Mouse (Mus musculus) spleen, adult 2 months (tissue): Measurements from ENCODE around the gene Synpo2. TPM values are rescaled to one million over a fixed set of nuclear protein-coding genes. Genes with fewer than 3 reads are reported as not detected.
"Not testable (repeated sequence)": the region's sequence is repeated elsewhere in the genome, so short reads cannot be mapped to it uniquely, and the experiment has no call there.

Experiments used
- DNase-seq, 2 experiments: peaks; one replicate each; pipeline versions ENCODE4 v3.0.0 to v3.0.0-alpha.2; 2012 to 2021; ENCODE audit warnings: low spot score in 2 of 2, low read depth in 1 of 2
- H3K27ac ChIP-seq: fragments of 200-500 bp; 2 replicates; pipeline ENCODE4 v1.5.1; 2012; ENCODE audit warnings: low read length, inconsistent platforms; ENCODE audit not compliant: insufficient read depth
- H3K27me3 ChIP-seq: fragments of 200-500 bp; 2 replicates; pipeline ENCODE4 v1.6.1; 2012; ENCODE audit warnings: mild to moderate bottlenecking, moderate library complexity, low read length, inconsistent platforms; ENCODE audit not compliant: control insufficient read depth, insufficient read depth
- H3K36me3 ChIP-seq: fragments of 200-500 bp; 2 replicates; pipeline ENCODE4 v1.6.1; 2012; ENCODE audit warnings: mild to moderate bottlenecking, low read length, inconsistent platforms; ENCODE audit not compliant: control insufficient read depth, insufficient read depth
- H3K4me1 ChIP-seq: fragments of 200-500 bp; 2 replicates; pipeline ENCODE4 v1.6.1; 2011; ENCODE audit warnings: inconsistent platforms; ENCODE audit not compliant: control insufficient read depth, insufficient read depth, insufficient read length
- H3K4me3 ChIP-seq: fragments of 200-500 bp; 2 replicates; pipeline ENCODE4 v1.5.1; 2011; ENCODE audit warnings: mild to moderate bottlenecking, inconsistent platforms; ENCODE audit not compliant: insufficient read depth, insufficient read length; ENCODE audit errors: extremely low read depth
- CTCF ChIP-seq: fragments of 200-500 bp; IDR thresholded peaks from 2 replicates; pipeline ENCODE4 v1.5.1; 2011; ENCODE audit warnings: mild to moderate bottlenecking, inconsistent platforms; ENCODE audit not compliant: insufficient read depth, insufficient read length, insufficient replicate concordance; ENCODE audit errors: extremely low read depth
- POLR2A ChIP-seq: fragments of 200-500 bp; IDR thresholded peaks from 2 replicates; pipeline ENCODE4 v1.6.1; 2011; ENCODE audit warnings: low read depth, low read length, inconsistent platforms
- WGBS: fragments of 180-500 bp; shearing (Covaris S2); methylation state at CpG from one replicate; pipeline ENCODE4 v1.1.7; 2018; 5-methylcytosine and 5-hydroxymethylcytosine counted together
- polyA plus RNA-seq: library from polyadenylated mRNA; depleted of rRNA; stranded (reverse); fragments of >200 nt; gene quantifications from 2 replicates; pipeline ENCODE4 v1.2.3, GENCODE M21; 2012

Synpo2 gene
- polyA plus RNA-seq, 1 experiment, result 7.8 TPM

DNA sequence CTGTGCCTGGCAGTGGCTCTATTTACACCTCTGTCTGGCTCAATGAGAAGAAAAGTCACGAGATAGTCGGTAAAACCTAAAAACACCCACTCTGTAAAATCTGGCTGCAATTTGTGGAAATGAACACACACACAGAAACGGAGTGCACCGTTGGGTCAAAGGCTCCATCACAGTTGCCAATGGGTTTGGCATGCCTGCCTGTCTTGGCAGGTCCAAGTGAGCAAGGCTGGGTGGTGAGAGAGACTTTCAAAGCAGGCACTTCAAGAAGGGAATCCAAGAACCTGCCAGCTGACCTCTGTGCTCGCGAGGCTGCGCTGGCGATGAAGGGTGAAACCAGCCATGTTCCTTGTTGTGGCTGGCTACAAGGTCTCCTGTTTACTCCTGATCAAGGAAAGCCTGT, 107.2 kb downstream of the Synpo2 start:
- no peaks in the 10 kb centered on the region for H3K36me3 ChIP-seq
- no peak for DNase-seq
- no peak overlapping the region for H3K27ac ChIP-seq
- no peak for TF ChIP-seq CTCF
- no peak for TF ChIP-seq POLR2A
- WGBS, result 88% methylated on average over 8 of the region's 8 CpGs
- no peaks in the 10 kb centered on the region for H3K27me3 ChIP-seq
- H3K4me1 ChIP-seq, result no peaks in the 10 kb centered on the region
- H3K4me3 ChIP-seq, result no peak overlapping the region

DNA sequence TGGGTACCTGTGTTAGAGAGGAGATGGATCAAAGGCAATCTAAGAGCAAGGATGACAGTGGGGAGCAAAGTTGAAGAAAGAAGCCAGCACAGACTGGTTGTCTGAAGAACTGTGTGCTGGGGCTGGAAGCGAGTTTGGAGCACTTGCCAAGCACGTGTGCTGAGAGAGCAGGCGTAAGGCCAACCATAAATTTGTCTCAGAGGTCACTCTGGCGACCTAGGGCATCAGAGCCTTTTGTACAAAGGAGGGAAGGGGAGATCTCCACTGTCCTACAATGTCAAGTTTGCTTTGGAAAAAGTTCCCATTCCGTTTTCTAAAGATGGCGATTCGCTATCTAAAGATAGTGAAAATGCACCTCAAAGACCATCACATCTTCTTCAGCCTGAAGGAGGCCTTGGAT, 107.9 kb downstream of the Synpo2 start:
- no peaks in the 10 kb centered on the region for H3K4me1 ChIP-seq
- H3K27me3 ChIP-seq, result no peaks in the 10 kb centered on the region
- 87% methylated on average over 7 of the region's 7 CpGs for WGBS
- DNase-seq, result no peak
- H3K4me3 ChIP-seq, result no peak overlapping the region
- TF ChIP-seq CTCF (no peak), POLR2A (no peak)
- no peaks in the 10 kb centered on the region for H3K36me3 ChIP-seq
- H3K27ac ChIP-seq, result no peak overlapping the region

DNA sequence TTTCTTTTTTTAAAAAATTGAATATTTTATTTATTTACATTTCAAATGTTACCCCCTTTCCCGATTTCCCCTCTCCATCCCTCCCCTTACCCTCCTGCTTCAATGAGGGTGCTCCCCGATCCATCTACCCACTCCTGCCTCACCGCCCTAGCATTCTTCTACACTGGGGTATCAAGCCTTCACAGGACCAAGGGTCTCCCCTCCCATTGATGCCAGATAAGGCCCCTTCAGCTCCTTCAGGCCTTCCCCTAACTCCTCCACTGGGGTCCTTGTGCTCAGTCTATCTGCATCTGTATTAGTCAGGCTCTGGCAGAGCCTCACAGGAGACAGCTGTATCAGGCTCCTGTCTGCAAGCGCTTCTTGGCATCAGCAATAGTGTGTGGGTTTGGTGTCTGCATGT, 109.2 kb downstream of the Synpo2 start:
- not testable (repeated sequence) for H3K27me3 ChIP-seq
- 88% methylated on average over 4 of the region's 4 CpGs for WGBS

DNA sequence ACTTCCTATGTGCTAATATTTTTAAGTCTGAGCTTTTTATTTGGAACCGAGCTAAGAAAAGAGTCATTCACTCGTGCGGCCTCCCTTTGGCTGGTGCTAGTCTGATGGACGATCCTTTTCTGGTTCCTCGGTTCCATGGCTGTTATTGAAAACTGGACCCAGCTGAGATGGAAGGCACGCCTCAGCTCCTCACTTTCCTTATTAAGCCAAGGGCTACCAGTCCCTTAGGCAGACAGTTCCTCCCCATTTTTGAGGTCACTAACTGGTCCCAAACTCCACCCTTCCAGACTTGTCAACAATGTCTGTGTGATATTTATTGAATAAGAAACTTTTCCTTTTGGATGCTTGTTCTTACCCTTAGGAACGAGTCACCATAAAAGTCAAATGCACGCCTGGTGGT, 112.1 kb downstream of the Synpo2 start:
- no peak for DNase-seq
- H3K4me3 ChIP-seq, result no peak overlapping the region
- no peaks in the 10 kb centered on the region for H3K27me3 ChIP-seq
- H3K4me1 ChIP-seq, result no peaks in the 10 kb centered on the region
- TF ChIP-seq POLR2A (no peak), CTCF (no peak)
- no peaks in the 10 kb centered on the region for H3K36me3 ChIP-seq
- 92% methylated on average over 8 of the region's 8 CpGs for WGBS
- H3K27ac ChIP-seq, result no peak overlapping the region

More for the DNA sequence above, 109.2 kb downstream of the Synpo2 start:
- not testable (repeated sequence) for H3K27ac ChIP-seq, H3K4me1 ChIP-seq, DNase-seq, H3K36me3 ChIP-seq, H3K4me3 ChIP-seq

DNA sequence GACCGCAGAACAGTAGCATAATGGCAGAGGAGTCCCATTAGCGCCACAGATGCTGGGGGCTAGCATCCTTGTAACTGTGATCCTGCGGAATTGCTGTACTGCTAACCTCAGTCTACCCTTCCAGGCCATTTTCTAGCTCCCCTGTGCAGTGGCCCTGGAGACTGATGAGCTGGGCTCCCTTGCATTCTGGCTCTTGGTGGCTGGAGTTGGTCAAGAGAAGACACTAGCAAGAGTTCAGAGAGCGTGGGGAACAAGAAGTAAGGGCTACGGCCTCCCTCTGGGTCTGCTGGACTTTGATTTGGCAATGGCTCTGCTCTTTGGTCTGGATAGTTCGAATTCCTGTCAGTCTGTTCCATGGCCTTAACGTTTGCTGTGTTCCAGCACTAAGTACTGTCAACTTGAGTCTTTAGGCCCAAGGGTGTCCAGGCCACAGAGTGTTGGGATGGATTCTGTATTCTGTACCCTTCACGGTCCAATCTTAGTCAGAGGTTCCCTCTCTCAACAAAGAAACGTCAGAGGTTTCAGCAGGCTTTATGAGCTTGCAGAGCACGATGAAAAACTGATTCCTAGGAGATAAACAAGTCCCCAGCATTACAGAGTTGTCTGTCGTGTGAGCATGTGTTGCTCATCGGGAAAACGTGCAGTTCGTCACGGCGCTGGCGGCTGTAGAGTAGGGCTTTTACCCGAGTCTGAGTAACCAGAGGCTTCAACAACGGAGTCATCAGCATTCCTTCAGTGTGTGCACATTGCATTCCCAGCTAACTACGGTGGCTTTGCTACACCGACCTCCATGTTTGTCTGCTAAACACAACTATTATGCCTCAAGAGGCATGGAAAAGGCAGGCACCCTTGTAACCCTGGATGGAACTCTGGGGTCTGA, 113.6 kb downstream of the Synpo2 start:
- WGBS, result 88% methylated on average over 21 of the region's 21 CpGs

DNA sequence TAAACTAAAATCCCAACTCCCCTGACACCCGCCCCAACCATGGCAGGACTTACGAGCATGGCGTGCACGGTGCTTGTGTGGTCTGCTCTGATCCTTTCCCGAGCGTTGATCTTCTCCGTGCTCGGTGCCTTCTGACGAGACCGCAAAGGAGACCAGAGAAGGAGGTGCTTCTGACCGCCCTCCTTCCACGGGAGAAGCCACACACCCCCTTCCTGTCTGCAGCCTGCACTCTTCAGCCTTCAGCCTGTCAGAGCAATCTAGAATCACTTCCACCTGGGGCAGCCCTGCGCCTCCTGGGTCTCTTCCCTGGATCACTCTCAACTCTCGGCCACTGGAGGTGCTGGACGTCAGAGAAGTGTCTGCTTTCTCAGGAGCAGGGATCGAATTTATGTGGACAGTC, 119.0 kb downstream of the Synpo2 start:
- no peaks in the 10 kb centered on the region for H3K4me1 ChIP-seq
- no peaks in the 10 kb centered on the region for H3K27me3 ChIP-seq
- TF ChIP-seq CTCF (no peak), POLR2A (no peak)
- H3K4me3 ChIP-seq, result no peak overlapping the region
- H3K36me3 ChIP-seq, result no peaks in the 10 kb centered on the region
- no peak overlapping the region for H3K27ac ChIP-seq
- 11% methylated on average over 16 of the region's 16 CpGs for WGBS
- DNase-seq, result no peak

More for the DNA sequence above, 113.6 kb downstream of the Synpo2 start:
- TF ChIP-seq POLR2A (no peak), CTCF (no peak)
- no peaks in the 10 kb centered on the region for H3K36me3 ChIP-seq
- H3K4me1 ChIP-seq, result no peaks in the 10 kb centered on the region
- no peak for DNase-seq
- H3K4me3 ChIP-seq, result no peak overlapping the region
- H3K27ac ChIP-seq, result no peak overlapping the region
- no peaks in the 10 kb centered on the region for H3K27me3 ChIP-seq

DNA sequence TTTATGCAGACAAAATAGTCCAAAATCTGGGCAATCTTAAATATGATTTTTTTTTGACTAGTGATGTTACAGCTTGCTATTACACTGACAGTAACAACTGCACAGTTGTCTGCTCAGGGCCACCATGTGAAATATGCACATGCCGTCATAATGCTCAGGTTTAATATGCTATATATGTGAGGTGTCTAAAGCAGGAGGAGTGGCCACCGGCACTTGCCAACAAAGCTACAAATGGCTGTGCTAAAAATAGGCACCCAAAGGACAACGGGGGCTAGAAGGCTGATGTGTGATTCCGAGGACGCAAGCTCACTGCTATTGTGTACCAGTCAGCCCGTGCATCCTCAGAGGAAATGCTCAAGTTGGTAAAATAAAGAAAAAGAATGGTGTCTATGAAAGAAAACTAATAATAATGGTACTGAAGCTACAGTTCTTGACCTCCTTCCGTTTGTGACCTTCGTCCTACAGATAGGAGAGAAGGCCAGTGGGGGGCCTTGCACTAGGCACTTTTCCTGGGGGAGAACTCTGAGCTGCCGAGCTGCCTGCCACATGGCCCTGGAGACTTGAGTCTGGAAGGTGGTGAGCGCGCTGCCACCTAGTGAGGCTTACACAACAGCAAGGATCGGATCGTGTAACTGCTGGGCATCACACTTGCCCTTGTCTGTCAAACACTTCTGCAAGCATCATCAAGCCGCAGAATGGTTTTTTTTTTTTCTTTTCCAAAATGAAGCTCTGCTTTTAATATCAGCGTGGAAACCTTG, 120.0 kb downstream of the Synpo2 start:
- TF ChIP-seq POLR2A, result no peak
- no peak for TF ChIP-seq CTCF
- H3K27me3 ChIP-seq, result no peaks in the 10 kb centered on the region
- no peak overlapping the region for H3K4me3 ChIP-seq
- no peak overlapping the region for H3K27ac ChIP-seq
- 14% methylated on average over 15 of the region's 15 CpGs for WGBS
- no peak for DNase-seq
- no peaks in the 10 kb centered on the region for H3K36me3 ChIP-seq
- H3K4me1 ChIP-seq, result no peaks in the 10 kb centered on the region
